Mouse (Mus musculus): Measurements from ENCODE around the gene Tinf2.

Tinf2 gene

DNA sequence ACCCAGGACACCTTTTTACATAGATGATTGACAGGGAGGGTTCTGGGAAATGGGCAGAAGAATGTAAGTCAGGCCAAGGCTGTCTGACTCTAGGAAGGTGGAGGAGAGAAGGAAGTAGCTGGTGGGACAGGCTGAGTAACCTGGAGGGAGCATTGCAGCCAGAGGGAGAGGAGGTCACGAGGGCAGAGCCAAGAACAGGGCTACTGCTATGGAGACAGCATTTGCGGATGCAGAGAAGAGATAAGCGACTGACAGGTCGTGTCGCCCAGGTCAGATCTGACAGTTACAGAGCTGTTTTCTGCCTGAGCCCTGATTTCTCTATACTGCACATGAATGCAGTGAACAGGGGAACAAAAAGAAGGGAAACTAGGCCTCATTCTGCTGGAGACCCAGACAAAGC is 25.8 kb upstream of the Tinf2 start:
- in situ Hi-C loops (cut with MboI, MseI): no loop called here

DNA sequence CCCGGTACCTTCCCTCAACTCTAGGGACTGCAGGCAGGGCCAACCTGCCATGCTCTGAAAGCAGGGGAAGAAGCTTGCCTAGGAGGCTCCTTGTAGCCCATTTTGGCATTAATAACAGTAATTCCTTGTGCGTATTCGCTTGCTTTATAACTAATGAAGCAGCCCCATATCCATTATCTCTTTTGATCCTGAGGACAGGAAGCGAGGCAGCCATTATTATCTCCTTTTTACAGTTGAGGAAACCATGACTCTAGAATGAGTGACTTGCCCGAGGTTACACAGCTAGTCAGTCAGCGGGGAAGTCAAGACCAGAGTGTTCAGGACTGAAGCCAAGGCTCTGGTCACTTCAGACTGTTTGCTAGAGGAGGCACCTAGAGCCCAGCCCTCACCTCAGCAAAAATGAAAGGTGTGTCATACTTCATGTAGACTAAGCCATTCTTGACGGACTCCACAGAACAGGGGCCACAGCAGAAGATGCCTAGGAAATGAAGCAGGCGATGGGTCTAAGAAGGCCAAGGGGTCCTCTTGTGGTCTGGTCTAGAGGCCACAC is 24.5 kb upstream of the Tinf2 start:
- in situ Hi-C loops (cut with MboI, MseI): no loop called here

DNA sequence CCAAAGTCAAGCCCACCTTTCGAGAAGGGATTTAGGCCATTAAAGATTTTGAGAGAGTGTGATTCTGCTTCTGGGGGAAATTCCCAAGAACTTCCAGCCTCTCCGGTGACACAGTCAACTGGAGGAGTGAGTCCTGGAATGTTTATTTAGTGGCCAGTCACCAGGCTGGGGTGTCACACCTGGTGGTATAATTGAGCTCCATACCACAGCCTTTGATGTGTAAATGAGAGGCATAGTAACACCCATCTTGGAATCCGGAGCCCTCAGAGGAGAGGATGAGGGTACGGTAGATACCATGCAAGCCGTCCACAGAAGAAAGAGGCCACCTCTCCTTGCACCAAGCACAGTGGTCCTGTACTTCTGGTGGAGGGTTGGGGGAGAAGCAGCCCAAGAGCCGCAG is 21.1 kb upstream of the Tinf2 start:
- in situ Hi-C loops (cut with MboI, MseI): no loop called here

DNA sequence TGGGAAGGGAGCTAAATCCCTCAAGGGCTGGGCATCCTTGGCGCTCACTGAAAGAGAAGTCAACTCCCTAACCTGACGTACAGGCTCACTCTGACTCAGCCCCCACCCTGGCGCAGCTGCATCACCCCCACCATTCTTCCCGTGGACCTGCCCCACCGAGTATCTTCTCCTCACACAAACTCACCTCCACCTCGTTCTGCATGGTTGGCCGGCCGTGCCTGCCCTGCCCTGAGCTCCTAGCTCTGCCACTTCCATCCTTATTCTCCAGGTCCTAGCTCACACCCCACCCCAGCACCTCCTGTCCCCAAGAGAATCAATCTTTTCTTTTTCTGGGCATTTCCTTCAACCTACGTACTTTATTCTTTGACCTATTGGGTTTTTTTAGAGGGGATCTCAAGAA is 19.5 kb upstream of the Tinf2 start:
- in situ Hi-C loops (cut with MboI, MseI): no loop called here

DNA sequence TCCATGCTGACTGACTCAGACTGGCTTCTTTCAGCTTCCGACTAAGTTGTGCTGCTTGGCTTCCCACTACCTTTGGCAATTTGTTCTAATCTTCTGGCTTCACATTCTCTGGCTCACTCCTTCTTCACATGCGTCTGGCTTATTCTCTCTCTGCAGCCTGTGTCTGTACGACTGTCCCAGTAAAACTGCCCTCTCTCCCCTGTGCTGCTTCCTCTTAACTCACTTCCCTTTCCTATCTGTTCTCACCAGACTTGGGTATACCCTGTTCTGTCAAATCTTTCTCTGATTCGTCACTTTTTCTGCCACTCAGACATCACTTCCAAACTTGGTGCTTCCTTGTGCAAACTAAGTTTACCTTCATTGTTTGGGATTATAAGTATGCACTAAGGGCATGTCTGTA is 15.6 kb upstream of the Tinf2 start:
- in situ Hi-C loops (cut with MboI, MseI): no loop called here

DNA sequence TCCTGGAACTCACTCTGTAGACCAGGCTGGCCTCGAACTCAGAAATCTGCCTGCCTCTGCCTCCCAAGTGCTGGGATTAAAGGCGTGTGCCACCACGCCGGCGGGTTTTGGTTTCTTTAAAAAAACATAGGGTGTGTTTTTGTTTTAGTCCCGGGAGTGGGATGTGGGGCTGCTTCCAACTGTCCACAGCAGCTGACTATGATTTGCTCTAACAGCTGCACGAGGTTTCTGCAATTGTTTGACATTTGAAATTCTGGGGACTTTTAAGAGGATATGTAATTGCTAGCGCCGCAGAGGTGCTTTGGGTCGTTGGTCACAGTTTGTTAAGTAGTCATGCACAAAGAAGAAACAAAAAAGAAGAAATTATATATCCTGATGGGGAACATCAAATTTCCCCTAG is 7.8 kb upstream of the Tinf2 start:
- in situ Hi-C loops (cut with MboI, MseI): no loop called here

DNA sequence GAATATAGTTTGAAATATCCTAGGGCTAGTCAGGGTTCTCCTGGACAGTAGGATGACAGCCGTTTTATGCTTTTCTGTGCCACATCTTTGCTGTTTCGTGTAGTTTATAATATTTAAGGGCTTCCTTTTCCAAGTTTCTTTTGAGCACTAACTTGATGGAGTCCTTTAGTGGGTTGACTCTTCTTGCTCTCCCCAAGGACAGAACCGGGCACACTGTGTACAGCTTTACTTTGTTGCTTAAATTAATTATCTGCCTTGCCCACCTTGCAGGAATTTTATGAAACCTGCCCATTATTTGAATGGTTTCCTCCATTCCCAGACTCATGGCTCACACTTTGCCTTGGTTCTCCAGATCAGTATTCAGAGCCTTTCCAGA is 486 bp upstream of the Tinf2 start:
- in situ Hi-C loops (cut with MboI, MseI): loop anchor here (5.0 kb wide), 1 partner anchor 60 kb away; no protein-coding TSS in a partner anchor

DNA sequence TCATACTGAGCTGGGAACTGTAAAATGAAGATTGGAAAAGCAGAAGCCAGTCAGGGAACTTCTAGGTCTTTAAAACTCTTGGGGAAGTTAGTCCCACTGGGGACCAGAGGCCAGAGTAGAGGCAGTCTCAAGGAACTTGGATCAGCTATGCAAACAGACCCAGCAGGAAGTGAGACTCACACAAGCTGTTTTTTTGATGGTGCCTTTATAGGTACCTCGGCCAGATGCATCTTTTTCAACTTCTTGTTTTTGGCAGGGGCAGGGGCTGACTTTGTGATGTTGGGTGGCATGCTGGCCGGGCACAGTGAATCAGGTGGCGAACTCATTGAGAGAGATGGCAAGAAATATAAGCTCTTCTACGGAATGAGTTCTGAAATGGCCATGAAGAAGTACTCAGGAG is 4.0 kb downstream of the Tinf2 start:
- in situ Hi-C loops (cut with MboI, MseI): no loop called here

DNA sequence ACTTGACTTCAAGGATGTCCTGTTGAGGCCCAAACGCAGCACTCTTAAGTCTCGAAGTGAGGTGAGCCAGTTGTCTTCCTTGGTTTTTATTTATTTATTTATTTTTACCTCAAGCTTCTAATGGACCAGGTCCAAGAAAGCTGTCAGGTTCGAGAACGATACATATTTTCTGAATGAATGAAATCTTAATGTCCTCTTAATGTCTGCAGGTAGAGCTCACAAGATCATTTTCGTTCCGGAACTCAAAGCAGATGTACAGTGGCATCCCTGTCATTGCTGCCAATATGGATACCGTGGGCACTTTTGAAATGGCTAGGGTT is 8.9 kb downstream of the Tinf2 start:
- in situ Hi-C loops (cut with MboI, MseI): no loop called here

DNA sequence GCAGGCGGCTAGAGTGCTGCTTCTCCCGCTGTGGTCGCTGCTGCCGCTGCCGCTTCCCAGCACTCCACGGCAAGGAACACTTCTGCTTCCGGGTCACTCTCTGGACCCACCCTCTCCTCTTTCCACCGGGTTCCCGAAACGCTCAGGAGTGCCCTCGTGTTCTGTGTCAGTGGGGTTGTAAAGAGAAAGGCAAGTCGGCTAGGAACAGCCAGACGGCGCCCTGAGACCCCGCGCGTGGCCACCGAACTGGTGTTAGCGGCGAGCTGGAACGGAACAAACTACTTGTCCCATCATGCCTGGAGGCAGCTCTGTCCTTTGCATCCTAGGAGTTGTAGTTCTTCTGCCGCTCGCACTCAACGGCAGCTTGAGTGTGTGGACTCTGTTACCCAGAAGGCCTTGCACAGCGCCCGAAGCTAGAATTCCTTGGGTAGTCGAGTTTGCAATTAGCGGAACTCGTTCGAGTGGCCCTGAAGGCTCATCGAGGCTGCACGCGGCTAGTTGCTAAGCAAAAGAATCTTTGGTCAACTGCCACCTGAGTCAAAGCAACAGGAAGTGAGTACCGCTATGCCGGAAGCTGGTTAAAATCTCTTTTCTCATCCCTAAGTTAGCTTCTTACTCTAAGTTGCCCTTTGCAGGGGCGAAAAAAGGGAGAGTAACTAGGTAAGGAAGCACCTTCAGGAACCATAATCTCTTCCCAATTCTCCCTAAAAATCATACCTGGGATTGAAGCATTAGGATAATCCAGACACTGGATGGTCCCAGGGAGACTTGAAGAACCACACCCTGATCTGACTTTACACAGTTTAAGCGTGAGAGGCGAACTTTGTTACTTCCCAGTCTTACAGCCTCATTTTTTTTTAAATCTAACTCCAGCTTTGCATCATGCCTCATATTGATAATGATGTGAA is 9.5 kb downstream of the Tinf2 start, which contains the start of the genes Gmpr2 and Nedd8:
TSS of gene Gmpr2 (plus strand) at position 109 of the 908 bp plus-strand sequence.
TSS of gene Nedd8 (minus strand) at position 292 of the 908 bp plus-strand sequence.
- in situ Hi-C loops (cut with MboI, MseI): no loop called here

DNA sequence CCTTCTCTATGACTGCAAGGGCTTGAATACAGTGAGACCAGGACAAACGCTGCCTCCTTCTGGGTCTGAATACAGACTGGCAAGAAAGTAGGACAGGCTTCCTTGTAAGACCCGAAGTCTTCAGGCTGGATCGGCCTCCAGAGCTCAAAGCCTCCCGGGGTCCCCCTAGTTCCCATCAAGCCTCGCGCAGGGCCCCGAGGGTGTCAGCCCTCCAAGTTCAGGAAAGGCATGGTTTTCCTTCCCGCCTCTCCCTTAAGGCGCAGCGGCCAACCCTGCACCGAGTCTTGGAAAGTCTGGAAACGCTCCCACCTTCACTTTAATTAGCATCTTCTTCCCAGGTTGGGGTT is 10.2 kb downstream of the Tinf2 start:
- in situ Hi-C loops (cut with MboI, MseI): no loop called here

DNA sequence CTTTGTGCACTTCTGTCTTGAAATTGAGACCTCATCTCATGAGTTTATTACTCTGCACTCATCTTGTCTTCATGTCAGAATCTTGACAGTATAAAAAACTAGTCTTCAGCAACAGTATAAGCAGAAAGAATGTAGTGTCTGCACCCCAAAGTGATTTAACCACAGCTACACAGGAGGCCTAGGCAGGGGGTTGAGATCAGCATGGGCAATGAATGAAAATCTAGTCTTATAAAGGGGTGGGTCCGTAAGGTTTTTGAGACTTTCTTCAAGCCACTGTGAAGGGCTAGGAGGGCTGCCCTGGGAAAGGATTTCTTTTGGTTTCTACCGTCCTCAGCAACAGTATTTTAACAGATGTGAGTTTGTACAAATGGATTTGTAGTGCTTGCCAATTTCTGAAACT is 21.0 kb downstream of the Tinf2 start:
- in situ Hi-C loops (cut with MboI, MseI): loop anchor here in 1 of 2 experiments (10.0 kb wide), 1 partner anchor 234 kb away; no protein-coding TSS in a partner anchor

DNA sequence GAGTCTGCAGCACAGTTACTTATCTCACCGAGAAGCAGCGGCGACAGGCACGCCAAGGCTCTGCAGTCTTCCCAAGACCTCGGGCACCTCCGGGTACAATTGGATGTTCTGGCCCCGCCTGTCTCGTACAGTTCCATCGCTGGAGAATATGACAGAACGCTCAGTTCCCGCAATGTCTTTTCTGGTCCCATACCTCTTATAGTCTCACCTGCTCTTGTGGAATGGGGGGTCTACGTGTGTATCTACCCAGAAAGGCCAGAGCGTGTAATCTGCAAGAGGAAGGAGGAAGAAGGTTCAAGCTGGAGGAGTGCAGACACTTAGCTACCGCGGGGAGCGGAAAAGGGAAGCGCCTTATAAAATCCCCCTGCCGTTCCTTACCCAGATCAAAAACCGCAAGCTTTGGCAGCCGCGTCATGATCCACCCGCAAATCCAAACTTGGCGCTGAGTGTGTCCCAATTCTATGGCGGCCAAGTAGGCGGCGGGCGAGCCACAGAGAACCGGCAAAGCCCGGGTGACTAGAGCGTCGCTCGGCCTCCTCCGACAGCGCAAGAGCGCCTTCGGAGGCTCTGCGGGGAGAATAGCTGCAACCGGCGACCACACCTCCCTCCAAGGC is 21.6 kb downstream of the Tinf2 start, which contains the start of gene Mdp1:
TSS of gene Mdp1 (minus strand) at position 549 of the 614 bp plus-strand sequence.
- in situ Hi-C loops (cut with MboI, MseI): loop anchor here in 1 of 2 experiments (10.0 kb wide), 1 partner anchor 235 kb away; no protein-coding TSS in a partner anchor

DNA sequence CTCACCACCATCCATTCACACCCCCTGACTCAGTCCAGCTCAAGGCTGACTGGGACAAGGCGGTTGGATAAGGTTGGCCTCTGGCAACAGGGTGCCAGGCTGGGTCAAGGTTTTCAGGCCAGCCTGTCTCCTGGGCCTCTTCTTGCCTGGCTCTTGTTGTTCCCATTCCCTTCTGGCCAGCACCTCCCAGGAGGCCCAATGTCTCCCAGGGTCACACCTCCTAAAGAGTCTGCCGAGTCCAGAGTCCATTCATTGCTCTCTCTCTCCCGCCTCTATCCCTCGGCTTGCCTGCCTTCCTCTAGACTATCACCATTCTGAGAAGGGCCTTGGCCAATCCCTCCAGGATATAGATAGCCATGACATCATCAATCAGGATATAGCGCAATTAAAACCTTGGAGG is 23.6 kb downstream of the Tinf2 start:
- in situ Hi-C loops (cut with MboI, MseI): no loop called here

DNA sequence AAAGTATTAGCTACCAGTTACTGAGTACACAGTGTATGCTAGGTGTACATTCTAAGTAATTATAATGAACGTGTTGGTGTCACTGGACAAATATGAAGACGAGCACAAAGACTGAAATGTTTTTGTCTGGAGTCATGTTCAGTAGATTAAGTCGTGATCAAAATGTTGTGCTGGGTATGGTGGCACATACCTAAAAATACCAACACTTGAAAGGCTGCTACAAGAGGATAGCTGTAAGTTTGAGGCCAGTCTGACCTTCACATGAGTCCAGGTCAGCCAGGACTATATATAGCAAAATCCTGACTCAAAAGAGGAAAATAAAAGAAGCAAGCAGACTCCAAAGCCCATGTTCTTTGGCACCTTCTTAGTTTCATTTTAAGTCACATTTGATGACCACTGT is 24.7 kb downstream of the Tinf2 start:
- in situ Hi-C loops (cut with MboI, MseI): no loop called here

DNA sequence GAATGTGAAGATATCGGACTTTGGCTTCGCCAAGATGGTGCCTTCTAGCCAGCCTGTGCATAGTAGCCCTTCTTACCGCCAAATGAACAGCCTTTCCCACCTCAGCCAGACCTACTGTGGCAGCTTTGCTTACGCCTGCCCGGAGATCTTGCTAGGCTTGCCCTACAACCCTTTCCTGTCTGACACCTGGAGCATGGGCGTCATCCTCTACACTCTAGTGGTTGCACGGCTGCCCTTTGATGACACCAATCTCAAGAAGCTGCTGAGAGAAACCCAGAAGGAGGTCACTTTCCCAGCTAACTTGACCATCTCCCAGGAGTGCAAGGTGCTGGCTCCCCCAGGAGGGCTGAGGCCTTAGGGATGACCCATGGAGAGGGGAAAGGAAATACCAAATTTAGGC is 30.1 kb downstream of the Tinf2 start:
- in situ Hi-C loops (cut with MboI, MseI): no loop called here

DNA sequence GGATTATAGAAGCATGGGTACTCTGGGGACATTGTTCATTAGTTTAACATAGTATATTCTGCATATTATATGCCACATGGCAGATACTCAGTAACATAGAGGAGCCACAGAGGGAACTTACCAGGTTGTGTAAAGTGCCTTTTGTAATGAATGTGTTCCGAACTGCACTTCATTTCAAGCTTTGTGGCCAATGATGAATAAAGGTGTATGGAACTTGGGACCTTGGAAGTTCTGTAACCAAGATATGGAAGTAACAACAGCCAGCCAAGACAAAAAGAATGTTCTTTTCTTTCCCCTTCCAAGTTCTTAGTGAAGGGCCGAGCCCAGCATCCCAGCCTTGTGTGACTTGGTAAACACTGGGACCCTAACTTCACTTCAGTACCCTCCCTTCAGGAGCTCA is 31.7 kb downstream of the Tinf2 start, which contains the start of gene Tssk4:
TSS of gene Tssk4 (plus strand) at position 301 of the 400 bp plus-strand sequence.
- in situ Hi-C loops (cut with MboI, MseI): no loop called here

DNA sequence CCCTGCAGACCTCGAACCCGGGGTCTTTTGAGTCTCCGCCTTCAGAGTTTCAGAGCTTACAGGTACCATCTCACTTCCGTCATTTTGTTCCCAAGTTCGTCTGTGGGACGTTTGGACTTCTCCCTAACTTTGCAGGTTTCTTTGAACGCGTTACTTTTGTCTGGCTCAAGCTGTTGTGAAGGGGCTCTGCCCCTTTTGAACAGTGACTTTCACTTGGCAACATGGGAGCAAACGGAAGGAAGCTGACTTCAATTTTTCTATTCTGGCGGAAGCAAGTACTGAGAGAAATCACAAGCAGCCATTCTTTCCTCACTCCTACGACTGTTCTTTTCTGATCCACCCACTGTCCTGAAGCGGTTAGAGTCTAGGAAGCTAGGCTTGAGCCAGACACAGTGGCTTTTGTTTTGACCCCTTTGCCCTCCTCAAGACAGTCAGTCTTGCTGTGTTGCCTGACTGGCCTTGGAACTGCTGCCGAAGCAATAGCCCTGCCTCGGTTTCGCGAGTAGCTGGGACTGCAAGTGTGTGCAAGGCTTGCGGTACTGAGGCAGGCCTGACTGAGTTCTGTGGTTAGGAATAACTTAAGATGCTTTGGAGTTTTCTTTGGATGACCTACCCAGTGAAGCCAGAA is 37.2 kb downstream of the Tinf2 start:
- in situ Hi-C loops (cut with MboI, MseI): no loop called here

DNA sequence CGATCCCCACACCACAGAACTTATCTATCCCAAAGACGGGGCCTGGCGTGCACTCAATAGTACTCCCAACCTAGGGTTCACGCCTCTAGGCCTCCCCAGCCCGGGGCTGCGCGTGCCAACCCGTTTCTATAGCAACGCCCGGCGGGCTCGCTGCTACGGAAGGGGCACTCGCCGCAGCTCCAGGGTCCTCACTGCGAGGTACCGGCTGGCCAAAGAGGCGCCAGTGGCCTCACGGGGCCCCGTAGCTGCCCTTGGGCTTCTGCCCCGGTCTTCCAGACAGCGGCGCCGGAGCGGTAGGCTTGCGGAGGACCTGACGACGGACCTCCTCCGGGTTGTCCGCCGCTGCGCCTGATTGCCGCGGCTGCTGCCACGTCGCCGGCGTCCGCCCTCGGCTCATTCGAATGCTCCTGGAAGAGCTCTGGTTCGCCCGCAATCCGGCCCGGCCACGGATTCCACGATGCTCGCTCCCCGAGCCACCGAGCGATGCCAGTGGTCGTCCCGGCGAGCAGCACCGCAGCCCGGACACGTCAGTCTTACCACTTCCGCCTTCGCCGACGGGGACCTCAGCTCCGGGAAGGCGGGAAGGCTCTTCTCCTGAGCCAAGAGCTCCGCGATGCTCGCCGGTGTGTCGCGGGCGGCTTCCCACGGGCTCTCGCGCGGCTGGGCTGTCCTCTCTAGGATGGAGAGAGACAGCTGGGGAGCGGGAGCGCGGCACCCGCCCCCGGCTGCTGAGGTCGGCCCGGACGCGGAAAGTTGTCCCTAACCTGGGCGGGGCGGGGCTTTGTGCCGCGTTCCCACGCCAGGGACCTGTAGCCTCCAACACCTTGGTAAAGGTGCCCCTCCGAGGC is 38.3 kb downstream of the Tinf2 start, which contains the start of gene Tm9sf1:
TSS of gene Tm9sf1 (minus strand) at position 747 of the 848 bp plus-strand sequence.
- in situ Hi-C loops (cut with MboI, MseI): no loop called here

DNA sequence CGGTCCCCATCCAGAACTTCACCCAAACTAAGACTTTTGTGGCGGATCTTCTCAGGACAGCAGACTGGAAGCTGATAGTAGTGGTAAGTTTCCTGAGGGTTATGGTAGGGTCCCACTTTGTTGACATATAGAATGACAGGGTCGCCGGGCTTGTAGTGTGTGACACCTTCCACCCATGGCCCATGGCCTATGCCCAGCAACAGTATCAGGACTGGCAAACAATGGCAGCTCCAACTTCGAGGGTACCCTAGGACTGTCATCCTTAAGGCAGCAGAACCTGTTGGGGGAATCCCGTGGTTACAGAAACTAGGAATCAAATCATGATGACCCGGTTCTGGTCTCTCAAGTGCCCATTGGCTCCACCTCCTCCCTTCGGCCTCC is 39.0 kb downstream of the Tinf2 start:
- in situ Hi-C loops (cut with MboI, MseI): no loop called here

DNA sequence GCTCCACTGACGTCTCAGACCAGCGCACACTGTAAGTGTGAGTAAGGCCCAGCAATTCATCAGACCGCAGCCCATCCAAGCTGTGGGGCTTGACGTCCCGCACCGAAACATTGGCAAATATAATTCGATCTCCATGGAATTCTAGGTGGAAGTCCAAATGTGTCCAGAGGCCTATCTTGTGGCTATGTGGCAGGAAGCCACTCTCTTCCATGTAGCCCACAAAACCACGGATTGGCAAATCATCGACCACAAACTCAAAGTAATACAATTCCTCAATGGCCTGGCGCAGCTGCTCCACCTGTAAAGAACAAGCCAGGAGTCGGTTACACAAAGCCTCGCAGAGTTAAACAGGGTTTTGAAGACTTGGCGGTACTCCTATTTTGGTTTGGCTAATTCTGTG is 40.3 kb downstream of the Tinf2 start:
- in situ Hi-C loops (cut with MboI, MseI): no loop called here

Data from T-helper 17 cell (primary cell).